Mouse (Mus musculus) midbrain, postnatal 0 days (tissue): ENCODE measurements around the gene Tfap4. TPM values are rescaled to one million over a fixed set of nuclear protein-coding genes. Genes with fewer than 3 reads are reported as not detected.

Experiments
- ATAC-seq: fragments of 200-750 bp; cut with Nextera tagmentation; 2 replicates; pipeline ENCODE4 v1.8.0; 2017; ENCODE audit warnings: moderate number of reproducible peaks, mild to moderate bottlenecking, moderate TSS enrichment, moderate library complexity; ENCODE audit not compliant: low FRiP score
- DNase-seq: peaks from one replicate; pipeline ENCODE4 v3.0.0-alpha.2; 2015; ENCODE audit warnings: low spot score
- H3K27ac ChIP-seq: fragments of 300-500 bp; sonication (generic); 2 replicates; pipeline ENCODE4 v1.5.1; 2014; ENCODE audit warnings: low read depth, mild to moderate bottlenecking, low read length, mixed read lengths
- H3K27me3 ChIP-seq: fragments of 300-500 bp; sonication (generic); 2 replicates; pipeline ENCODE4 v1.6.1; 2014; ENCODE audit warnings: low read length, control low read depth, mixed read lengths; ENCODE audit not compliant: insufficient read depth
- H3K36me3 ChIP-seq: fragments of 300-500 bp; sonication (generic); 2 replicates; pipeline ENCODE4 v1.6.1; 2014; ENCODE audit warnings: low read length, control low read depth, mixed read lengths; ENCODE audit not compliant: insufficient read depth
- H3K4me1 ChIP-seq: fragments of 300-500 bp; sonication (generic); 2 replicates; pipeline ENCODE4 v1.6.1; 2014; ENCODE audit warnings: mild to moderate bottlenecking, control low read depth, antibody characterized with exemption, low read length, mixed read lengths; ENCODE audit not compliant: insufficient read depth
- H3K4me2 ChIP-seq: fragments of 300-500 bp; sonication (generic); 2 replicates; pipeline ENCODE4 v1.6.1; 2014; ENCODE audit warnings: low read depth, mild to moderate bottlenecking, low read length, mixed read lengths; ENCODE audit not compliant: poor library complexity, severe bottlenecking
- H3K4me3 ChIP-seq: fragments of 300-500 bp; sonication (generic); 2 replicates; pipeline ENCODE4 v1.5.1; 2014; ENCODE audit warnings: low read depth, mild to moderate bottlenecking, low read length, moderate library complexity
- H3K9ac ChIP-seq: fragments of 300-500 bp; sonication (generic); replicated peaks from 2 replicates; pipeline ENCODE4 v1.6.1; 2014; ENCODE audit warnings: mild to moderate bottlenecking, low read length, moderate library complexity, mixed read lengths; ENCODE audit not compliant: poor library complexity, severe bottlenecking
- H3K9me3 ChIP-seq: fragments of 300-500 bp; sonication (generic); 2 replicates; pipeline ENCODE4 v1.6.1; 2016; ENCODE audit warnings: low read length, control low read depth
- CTCF ChIP-seq: IDR thresholded peaks from 2 replicates; pipeline ENCODE4 v1.5.1; 2016; ENCODE audit warnings: antibody characterized with exemption, mild to moderate bottlenecking
- WGBS: fragments of 180-500 bp; shearing (Covaris S2); extraction: QIAGEN DNeasy Blood & Tissue Kit; methylation state at CpG from one replicate; pipeline ENCODE4 v1.1.7; 2014; 5-methylcytosine and 5-hydroxymethylcytosine counted together
- polyA plus RNA-seq: library from polyadenylated mRNA; unstranded; fragments of >200 nt; fragmentation: Nextera tagmentation; extraction: Ambion mirVana; gene quantifications from 2 replicates; pipeline ENCODE4 v1.2.1, GENCODE M21; 2015
- total RNA-seq: library from RNA; depleted of rRNA; stranded (reverse); fragments of >200 nt; gene quantifications from 2 replicates; pipeline ENCODE4 v1.2.3, GENCODE M21; 2014

The Tfap4 gene
- total and polyA plus RNA-seq, 2 experiments from 2014 or later: 5.2 to 6.7 TPM

GRCm38 (mm10) chr16:4594814-4595526, 35.3 kb upstream of the Tfap4 start:
- peak overlapping the region; percentile 83 for H3K4me3 ChIP-seq
- 1% methylated on average over 28 of the region's 52 CpGs for WGBS
- H3K27ac ChIP-seq: peak overlapping the region; percentile 88
- peaks cover 15% of the 10 kb centered on the region; the same call in 1 of the 2 replicates for H3K4me1 ChIP-seq
- no peaks in the 10 kb centered on the region for H3K27me3 ChIP-seq
- H3K9ac ChIP-seq: peak overlapping the region; percentile 90
- DNase-seq (peak; percentile 37), ATAC-seq (peak; percentile 35)
- no peak for TF ChIP-seq CTCF
- H3K9me3 ChIP-seq: no peaks in the 10 kb centered on the region
- no peaks in the 10 kb centered on the region; the same call in 1 of the 2 replicates for H3K36me3 ChIP-seq
- peak overlapping the region; percentile 92 for H3K4me2 ChIP-seq

- WGBS: under 1% methylated on average over 26 of the region's 74 CpGs
- peak; percentile 86 for ATAC-seq
- H3K4me3 ChIP-seq: peak within 1 kb of the TSS; percentile 83
- peak within 1 kb of the TSS; percentile 92 for H3K4me2 ChIP-seq
- peaks cover 15% of the 10 kb centered on the region; the same call in 1 of the 2 replicates for H3K4me1 ChIP-seq
- peak within 1 kb of the TSS; percentile 88 for H3K27ac ChIP-seq
- peak; percentile 93 for DNase-seq
- no peaks in the 10 kb centered on the region for H3K9me3 ChIP-seq
- H3K27me3 ChIP-seq: no peaks in the 10 kb centered on the region
- H3K9ac ChIP-seq: peak within 1 kb of the TSS; percentile 90
- no peak for TF ChIP-seq CTCF
- no peaks in the 10 kb centered on the region; the same call in 1 of the 2 replicates for H3K36me3 ChIP-seq
These were observed 34.5 kb upstream of the Tfap4 start, which contains the start of gene Glis2 for GRCm38 (mm10) chr16:4593971-4594813. Glis2 (plus strand) TSS chr16:4594713.

- H3K27ac ChIP-seq: peak overlapping the region; percentile 88; the same call in 1 of the 2 replicates
- peaks cover 15% of the 10 kb centered on the region; the same call in 1 of the 2 replicates for H3K4me1 ChIP-seq
- 10% methylated on average over 32 of the region's 32 CpGs for WGBS
- H3K4me3 ChIP-seq: peak overlapping the region; percentile 83
- peak; percentile 84 for DNase-seq
- no peaks in the 10 kb centered on the region for H3K9me3 ChIP-seq
- H3K4me2 ChIP-seq: peak overlapping the region; percentile 92
- peak; percentile 79 for TF ChIP-seq CTCF
- 0 out of 2 replicates have a peak, but pooled peaks have one; percentile 5 for ATAC-seq
- no peaks in the 10 kb centered on the region for H3K27me3 ChIP-seq
- H3K36me3 ChIP-seq: no peaks in the 10 kb centered on the region; the same call in 1 of the 2 replicates
- H3K9ac ChIP-seq: peak overlapping the region; percentile 90
These were observed 33.5 kb upstream of the Tfap4 start for GRCm38 (mm10) chr16:4592909-4593875.

DNA sequence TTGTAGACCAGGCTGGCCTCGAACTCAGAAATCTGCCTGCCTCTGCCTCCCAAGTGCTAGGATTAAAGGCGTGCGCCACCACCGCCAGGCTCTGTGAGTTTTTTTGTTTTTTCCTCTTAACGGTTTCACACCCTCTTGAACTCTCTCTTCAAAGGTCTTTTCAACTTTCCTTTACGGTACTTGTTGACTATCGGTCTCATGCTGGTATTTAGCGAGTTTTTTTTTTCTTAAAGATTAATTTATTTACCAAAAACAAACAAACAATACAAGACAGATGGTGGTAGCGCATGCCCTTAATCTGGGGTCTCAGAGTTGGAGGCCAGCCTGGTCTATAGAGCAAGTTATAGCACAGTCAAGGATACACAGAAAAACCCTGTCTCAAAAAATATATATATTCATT, 30.6 kb upstream of the Tfap4 start:
- no peak for DNase-seq
- Histone ChIP-seq H3K4me2 (no peak overlapping the region), H3K27me3 (no peaks in the 10 kb centered on the region), H3K36me3 (no peaks in the 10 kb centered on the region; the same call in 1 of the 2 replicates), H3K27ac (no peak overlapping the region), H3K9me3 (no peaks in the 10 kb centered on the region), H3K4me1 (no peaks in the 10 kb centered on the region), H3K9ac (no peak overlapping the region), H3K4me3 (no peak overlapping the region)
- 97% methylated on average over 9 of the region's 9 CpGs for WGBS
- no peak for ATAC-seq
- TF ChIP-seq CTCF: no peak

DNA sequence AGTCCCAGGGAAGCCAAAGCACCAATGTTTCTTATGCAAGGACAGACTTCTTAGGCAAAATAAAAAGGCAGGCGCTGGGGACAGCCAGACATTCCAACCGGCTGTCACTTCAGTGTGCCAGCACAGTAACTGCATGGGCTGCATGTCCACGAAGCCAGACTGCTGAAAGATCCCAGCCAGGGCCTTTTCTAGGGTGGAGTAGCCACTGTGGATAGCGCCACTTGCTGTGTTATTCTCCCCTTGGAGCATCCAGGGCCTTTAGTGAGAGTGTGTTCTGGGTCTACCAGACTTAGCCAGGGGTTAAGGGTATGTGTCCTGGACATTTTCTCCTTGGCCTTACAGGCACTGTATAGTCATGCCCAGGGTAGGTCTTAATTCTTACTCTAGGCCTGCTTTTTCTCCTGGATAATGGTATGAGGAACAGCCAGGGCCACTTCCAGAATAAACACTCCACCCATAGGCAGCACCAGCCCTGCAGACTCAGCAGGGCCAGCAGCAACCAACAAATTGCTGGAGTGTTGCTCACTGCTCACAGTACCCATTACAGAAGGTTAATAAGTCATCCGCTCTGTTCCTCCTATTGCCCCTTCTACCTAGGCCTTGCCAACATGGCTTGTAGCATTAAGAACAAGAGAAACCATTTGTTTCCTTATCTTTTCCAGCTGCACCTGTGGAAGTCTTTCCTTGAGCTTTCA, 28.0 kb upstream of the Tfap4 start:
- H3K9ac ChIP-seq: no peak overlapping the region
- DNase-seq (no peak), ATAC-seq (no peak)
- peak overlapping the region; percentile 62; the same call in 1 of the 2 replicates for H3K27ac ChIP-seq
- H3K9me3 ChIP-seq: no peaks in the 10 kb centered on the region
- TF ChIP-seq CTCF: no peak
- no peak overlapping the region for H3K4me3 ChIP-seq
- H3K4me2 ChIP-seq: no peak overlapping the region
- H3K4me1 ChIP-seq: no peaks in the 10 kb centered on the region
- no peaks in the 10 kb centered on the region for H3K27me3 ChIP-seq
- WGBS: 56% methylated on average over 5 of the region's 5 CpGs
- H3K36me3 ChIP-seq: no peaks in the 10 kb centered on the region; the same call in 1 of the 2 replicates
